Mouse (Mus musculus) embryo, embryonic 11.5 days (tissue): ENCODE results near the gene Mdc1.
A peak's percentile ranks its signal among the peaks of the same experiment; 100 is the strongest.

Experiments
- DNase-seq: peaks from one replicate; pipeline ENCODE4 v3.0.0-alpha.2; 2012; ENCODE audit warnings: low read depth, low spot score

The Mdc1 gene

DNA sequence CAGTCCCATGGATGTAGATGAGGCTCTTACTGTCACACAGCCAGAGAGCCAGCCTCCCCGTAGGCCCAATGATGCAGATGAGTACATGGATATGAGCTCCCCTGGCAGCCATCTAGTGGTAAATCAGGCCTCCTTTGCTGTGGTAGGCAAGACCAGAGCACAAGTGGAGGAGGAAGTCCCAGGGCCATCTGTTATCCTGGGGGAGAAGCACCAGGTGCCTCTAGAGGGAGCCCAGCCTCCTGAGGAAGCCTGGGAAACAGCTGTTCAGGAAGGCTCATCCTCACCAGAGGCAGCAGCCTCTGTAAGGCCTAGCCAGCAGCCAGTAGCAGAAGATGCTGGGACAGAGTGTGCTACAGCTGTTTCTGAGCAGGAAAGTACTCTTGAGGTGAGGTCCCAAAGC is 6.8 kb downstream of the Mdc1 start:
- DNase-seq = no peak

DNA sequence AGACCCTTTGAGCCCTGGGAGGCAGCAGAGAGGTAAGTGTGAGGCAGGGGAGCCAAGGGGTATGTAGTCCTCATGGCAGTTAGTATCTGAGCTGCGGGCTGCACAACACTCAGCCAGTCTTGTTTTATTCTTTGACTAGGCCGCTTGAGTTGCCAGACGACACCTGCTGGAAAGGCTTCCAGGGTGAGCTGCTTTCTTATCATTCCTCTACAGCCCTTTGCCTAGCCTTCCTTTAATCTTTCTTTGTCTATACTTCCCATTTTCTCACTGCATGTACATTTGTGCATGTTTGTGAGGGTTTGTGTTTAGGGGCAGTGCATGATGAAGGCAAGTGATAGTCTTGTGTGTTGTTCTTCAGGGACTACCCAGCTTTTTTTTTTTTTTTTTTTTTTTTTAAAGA is 9.7 kb downstream of the Mdc1 start:
- DNase-seq = no peak

DNA sequence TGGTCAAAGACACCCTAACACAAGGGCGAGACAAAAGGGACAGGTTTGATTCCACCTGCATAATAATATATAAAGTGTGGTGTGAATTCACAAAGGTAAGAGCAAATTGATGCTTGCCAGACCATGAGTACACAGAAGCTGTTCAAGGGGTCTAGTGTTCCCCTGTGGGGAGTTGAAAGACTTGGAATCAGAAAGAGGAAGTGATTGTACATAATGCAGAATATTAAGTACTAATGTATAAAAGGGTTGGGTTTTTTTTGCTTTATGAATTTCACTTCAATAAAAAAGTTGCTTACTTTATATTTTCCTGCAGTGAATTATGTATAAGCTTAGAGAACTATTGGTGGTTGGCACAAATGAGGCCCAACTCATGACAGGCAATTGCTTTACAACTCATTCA is 18.1 kb downstream of the Mdc1 start:
- DNase-seq = no peak

DNA sequence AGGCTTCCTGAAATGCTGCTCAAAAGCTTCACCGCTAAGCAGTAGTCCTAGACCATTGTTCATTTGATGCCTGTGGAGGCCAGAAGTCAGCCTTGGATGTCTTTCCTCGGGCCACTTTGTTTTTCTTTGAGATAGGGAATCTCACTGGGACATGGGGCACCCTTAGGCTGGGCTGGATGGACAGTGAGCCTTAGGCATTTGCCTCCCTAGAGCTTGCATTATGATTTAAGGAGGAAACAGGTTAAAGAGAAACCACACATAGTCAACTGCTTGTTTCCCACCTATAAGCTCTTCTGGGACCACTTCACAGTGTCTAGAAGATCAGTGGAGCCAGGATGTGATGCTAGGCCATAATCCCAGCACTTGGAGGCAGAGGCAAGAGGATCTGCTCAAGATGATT is 18.5 kb downstream of the Mdc1 start:
- DNase-seq = no peak

DNA sequence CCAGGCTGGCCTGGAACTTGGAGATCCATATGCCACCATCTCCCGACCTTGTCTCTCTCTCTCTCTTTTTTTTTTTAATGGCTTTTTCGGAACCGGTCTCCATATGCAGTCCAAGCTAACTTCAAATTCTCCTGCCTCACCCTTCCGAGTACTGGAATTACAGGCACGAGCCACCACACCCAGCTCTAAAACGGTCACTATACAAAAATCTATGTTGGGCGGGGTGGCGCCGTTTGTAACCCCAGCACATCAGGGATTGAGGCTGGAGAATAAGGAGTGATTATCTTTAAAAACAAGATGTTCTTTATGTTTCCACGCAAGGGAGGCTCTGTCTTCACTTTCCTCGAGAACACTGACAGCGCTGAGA is 19.5 kb downstream of the Mdc1 start:
- DNase-seq = no peak

DNA sequence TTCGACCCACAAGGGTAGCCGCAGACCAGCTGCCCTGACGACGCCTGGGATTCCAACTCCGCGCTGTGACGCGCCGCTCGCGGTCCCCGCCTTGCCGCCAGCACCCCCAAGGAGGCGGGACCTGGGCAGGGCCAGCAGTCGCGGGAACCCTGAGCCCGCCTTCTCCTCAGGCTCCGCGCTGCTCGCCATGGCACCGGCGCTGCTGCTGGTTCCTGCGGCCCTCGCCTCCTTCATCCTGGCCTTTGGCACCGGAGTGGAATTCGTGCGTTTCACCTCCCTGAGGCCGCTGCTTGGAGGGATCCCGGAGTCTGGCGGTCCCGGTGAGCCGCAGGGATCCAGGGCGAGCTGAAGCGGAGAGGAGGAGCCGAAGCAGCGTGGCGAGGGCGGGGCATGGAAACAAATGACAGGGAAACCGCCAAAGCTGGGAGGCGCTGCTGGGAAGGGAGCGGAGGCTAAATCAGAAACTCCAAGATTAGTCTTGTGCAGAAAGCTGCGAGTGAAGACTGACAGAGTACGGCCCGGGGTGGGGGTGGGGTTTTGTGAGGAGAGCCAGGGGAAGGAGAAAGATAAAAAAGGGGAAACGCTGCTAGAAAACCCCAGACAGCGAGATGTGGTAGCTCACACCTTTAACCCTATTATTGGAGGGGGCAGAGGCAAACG is 20.0 kb downstream of the Mdc1 start, which contains the start of gene Nrm:
Nrm (plus strand) TSS at position 121 of the 660 bp plus-strand sequence.
- DNase-seq = peak; percentile 83

DNA sequence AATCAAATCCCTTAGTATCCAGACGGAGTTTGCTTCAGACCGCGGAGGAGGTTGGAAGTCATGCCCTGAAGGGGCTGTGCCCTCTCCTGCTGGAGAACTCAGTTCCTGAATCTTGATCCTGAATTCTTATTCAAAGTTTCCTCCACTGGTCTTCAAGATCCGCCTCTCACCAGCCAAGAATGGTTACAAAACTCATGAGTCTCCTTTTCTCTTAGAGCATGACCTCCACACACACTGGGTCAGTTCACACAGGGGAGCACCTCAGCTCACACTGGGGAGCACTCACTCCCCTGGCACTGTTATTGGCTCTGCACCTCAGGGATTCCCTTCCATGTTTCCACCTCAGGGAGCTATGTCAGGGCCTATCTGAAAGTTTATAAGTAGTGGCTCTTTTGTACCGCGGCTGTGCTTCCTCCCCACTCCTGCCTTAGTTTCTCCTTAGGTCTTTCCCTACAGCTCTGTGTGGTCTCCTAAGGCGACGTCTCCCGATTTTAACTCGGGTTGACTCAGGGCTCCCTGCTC is 23.6 kb downstream of the Mdc1 start:
- no peak for DNase-seq

DNA sequence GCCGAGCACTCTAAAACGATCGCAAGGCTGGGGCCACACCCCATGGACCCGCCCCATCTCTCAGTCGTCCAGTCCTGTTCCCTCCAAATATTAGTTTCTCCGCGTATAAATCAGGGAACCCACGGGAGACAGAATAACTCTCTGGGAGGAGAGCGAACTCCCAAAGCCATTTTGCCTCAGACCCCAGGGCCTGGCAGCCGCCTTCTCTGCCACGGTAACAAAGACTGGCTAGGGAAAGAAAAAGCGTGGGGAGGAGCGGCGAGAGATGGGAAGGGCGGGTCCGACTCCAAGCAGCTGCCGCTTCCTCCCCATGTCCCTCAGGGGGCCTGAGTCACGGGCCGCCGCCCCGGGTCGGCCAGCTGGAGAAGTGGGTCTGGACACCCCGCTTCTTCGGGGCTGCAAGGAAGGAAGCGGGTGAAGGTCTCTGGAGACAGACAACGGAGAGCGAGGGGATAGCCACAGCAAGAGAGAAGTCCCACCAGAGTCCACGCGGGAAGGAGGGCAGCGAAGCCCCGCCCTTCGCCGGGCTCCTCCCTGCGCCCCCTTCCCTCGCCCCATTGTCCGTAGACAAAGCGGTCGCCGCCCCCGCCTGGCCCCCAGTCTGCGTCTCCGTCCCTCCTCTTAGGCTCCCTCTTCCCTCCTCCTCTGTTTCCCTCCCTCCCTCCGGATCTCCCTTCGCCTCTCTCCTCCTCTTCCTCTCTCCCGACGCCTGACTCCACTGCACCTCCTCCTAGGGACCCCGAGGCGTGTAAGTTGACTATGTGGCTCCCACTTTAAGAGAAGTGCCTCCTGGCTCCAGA is 24.4 kb downstream of the Mdc1 start, which contains the start of gene Ppp1r18:
Ppp1r18 (plus strand) TSS at position 113 of the 800 bp plus-strand sequence.
- peak; percentile 77 for DNase-seq

DNA sequence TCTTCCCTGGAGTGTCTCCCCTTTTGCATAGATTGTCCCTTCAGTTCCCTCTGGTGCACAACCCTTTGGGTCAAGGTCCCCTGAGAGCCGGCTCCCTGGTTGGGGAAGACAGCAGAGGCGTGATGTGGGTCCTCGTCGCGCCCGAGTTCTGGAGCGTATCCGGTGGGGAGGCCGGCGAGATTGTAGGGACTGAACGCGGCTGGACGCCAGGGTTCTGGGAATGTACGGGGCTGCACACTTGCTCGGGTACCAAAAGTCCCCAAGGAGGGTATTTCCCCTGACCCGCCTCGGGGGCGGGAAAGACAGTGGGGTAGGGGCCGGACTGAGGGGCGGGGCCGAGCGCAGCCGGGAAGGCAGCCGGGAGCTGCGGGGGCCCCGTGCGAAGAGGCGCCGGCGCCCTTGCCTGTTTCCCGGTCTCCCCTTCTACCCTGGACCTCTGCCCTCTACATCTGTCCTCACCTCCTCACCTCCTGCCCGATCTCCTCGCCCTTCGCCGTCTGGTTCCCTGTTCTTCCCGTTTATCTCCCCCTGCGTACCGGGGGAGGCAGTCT is 25.0 kb downstream of the Mdc1 start:
- DNase-seq = no peak

DNA sequence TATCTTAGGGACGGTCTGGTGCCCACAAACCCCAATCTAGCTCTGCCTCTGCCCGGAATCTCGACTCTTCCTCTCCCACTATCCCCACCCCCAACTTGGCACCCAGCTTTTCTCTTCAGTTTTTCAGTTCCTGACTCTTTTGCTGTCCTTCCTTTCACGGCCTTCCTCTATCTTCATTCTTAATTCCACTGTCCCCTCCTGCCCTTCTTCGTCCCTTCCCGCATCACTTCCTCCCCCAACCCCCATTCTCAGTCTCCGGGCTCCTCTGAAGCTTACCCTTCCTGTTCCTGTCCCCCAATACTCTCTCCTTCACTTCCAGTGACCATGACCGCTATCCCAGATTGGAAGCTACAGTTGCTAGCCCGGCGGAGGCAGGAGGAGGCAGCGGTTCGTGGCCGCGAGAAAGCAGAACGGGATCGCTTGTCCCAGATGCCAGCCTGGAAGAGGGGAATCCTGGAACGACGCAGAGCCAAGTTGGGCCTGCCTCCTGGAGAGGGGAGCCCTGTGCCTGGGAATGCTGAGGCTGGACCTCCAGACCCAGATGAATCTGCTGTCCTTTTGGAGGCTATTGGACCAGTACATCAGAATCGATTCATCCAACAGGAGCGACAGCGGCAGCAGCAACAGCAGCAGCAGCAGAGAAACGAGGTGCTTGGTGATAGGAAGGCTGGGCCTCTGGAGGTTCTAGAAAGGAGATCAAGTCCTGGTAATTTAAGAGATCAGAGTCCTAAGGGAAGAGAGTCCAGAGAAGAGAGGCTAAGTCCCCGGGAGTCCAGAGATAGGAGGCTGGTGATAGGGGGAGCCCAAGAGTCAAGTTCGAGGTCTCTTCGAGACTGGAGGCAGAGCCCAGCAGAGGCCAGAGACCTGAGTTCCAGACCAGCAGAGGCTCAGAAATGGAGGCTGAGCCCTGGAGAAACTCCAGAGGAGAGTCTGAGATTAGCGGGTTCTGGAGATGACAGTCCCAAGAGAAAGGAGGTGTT is 25.9 kb downstream of the Mdc1 start:
- no peak for DNase-seq

DNA sequence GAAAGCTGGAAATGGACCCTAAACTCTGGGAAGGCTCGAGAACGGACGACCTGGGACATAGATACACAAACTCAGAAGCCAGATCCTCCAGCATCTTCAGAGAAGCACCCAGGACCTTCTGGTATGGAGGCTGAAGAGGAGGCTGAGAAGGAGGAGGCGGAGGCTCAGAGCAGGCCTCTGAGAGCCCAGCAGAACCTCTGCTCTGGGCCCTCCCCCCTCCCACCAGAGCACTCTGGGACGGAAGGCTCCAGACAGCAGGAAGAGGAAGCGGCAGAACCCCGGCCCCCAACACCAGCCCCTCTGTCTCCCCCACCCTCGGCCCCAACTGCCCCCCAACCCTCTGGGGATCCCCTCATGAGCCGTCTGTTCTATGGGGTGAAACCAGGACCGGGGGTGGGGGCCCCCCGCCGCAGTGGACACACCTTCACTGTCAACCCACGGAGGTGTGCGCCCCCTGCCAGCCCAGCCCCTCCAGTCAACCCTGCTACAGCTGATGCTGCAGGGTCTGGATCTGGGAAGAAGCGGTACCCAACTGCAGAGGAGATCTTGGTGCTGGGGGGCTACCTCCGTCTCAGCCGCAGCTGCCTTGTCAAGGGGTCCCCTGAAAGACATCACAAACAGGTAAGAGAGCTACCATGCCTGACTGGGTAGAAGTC is 27.0 kb downstream of the Mdc1 start:
- DNase-seq = no peak

DNA sequence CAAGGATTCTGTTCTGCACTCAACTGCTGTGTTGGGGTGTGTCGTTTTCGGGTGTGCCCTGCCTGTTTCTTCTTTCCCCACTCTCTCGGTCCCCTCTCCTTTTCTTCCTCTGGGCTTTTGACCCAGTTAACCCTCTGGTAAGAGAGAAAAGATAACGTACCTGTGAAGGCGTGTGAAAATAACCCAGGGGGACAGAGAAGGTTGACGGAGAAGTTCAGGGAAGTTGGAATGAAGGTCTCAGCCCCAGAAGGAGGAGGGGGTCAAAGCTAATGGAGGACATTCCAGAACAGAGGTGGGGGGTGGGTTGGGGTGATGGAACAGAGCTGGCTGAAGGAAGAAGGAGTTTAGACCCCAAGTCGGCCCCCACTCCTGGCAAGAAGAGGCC is 27.6 kb downstream of the Mdc1 start:
- no peak for DNase-seq

DNA sequence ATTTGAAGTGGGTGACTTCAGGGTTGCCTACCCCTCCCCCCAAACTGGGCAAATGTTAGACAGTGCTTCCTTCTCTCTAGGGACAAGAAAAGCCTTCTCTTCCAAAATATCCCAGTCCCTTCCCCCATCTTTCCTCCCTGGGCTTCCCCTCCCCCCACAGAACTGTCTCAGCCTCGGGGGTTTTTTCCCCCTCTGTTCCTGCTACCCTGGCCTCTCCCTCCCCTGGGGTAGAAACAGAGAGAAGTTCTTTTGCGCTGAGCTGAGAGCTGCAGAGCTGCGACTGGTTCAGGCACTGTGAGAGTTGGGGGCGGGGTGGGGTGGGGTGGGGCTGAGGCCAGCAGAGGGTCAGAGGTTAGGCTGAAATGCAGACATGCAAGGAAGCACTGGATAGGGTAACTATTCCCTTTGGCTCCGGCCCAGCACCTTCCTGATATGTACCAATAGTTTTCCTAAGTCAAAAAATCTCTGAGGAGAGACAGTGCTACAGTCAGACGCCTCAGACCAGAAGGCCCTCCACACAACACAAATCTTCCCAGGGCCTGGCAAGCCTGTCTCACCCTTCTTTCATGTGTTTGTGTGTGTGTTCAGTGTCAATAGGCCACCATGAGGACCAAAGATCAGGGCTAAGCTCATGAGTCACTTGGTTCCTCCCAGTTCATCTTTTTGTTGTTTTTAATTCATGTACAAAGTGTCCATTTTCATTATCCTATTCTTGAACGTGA is 28.2 kb downstream of the Mdc1 start:
- no peak for DNase-seq

DNA sequence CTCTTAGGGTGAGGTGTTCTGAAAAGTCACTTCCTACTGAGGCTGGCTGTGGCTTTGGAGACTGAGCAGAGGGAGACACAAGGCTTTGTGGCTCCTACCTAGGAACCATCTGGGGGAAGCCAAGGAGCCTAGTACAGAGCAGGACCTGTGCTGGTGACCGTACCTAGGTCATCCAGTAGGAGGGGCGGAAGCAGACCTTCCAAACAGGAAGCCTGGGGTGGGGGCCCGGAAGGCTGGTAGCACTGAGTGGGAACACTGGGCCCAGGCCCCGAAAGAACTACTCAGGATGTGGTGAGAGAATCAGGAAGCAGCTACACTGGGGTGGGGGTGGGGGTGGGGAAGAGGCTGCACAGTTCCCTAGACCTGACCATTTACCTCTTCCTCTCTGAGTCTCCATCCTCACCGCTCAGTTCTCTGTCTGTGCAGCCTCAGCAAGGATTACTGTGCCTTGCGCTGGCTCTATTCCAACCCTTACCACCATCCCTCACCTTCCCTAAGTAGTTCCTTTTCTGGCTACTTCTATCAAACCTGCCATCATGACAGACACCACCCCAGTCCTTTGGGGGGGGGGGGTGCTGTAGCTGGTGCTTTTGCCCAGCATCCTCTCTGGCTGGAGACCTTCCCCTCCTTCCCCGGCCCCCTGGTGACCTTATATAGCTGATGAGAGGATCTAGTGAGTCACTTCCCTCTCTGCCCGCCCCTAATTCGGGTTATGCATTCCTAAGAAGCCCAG is 29.0 kb downstream of the Mdc1 start:
- DNase-seq = no peak

DNA sequence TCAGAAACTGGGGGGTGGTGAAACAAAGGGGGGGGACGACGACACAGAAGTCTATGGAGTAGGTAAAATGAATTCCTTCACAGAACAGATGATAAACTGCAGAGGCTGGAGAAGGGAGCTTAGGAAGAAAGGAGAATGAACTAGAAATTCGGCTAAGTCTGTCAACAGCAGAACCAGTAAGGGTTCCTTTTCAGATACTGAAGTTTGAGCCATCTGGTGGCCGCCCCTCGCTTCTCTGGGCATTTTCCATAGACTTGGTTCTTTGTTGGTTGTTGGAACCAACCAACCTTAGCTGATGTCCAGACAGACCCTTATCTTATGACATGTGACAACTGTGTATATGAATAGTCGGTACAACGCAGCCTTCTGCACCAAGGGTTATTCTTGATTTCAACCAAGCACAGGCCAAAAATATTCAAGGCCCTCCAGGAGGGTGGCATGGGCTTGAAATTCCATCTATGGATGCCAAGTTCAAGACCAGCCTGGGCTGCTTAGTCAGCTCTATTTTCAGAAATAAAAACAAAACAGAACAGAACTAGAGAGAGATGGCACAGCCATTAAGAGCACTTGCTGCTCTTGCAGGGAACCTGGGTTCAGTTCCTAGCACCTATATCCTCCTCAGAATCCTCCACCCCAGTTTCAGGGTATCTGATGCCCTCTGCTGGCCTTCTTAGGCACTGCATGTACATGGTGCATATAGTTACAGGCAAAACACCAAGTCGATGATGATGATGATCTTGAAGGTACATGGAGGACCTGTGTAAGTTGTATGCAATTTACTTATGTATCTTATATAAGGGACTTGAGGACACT is 29.8 kb downstream of the Mdc1 start:
- no peak for DNase-seq

DNA sequence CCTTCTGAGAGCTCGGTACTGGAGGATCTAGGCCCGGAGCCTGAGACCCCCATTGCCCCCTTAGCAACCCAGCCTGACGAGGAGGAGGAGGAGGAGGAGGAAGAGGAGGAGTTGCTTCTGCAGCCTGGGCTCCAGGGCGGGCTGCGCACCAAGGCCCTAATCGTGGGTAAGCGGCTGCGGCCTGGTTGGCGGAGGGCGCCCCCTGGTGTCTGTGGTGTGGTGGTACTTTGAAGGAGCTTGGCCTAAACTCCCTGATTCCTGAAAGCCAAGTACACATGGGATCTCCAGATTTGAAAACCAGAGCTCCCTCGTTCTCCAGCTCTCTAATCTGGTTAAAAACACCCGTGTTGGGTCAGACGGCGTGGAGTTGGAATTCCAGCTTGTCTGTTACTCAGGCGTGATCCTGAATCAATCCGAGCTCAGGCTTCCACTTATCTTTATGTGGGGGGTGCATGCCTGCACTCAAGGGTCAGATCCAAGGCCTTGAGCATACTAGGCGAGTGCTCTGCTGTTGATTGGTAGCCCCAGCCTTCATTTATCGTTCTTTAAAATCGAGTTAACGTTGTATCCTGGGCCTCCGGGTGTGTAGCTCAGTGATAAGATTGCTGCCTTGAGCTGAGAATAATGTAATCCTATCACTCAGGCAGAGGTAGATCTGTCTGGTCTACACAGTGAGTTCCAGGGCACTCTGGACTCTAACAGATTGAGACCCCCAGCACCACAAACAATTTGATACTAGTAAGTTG is 32.6 kb downstream of the Mdc1 start:
- peak; percentile 75 for DNase-seq

DNA sequence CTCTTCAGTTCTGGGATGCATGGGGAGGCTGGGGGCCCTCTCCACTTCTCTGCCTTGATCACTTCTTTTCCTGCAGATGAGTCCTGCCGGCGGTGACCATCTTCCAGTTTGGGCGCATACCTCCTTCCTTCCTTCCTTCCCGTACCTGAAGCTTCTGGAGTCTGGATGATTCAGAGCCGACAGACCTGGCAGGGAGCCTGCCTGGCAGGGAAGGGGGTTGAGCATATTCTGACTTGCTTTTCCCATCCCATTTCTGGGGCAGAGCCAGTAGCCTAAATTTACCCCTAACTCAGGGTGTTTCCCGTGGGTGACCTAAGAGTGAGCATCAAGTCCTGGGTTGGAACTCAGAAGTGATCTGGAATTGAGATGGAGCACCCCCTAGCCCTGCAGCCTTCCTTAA is 33.4 kb downstream of the Mdc1 start:
- DNase-seq = no peak
